Mouse (Mus musculus) cerebellum, adult (tissue): ENCODE data around the gene Tmem50b.
"Not testable (repeated sequence)": the region's sequence is repeated elsewhere in the genome, so short reads cannot be mapped to it uniquely, and the experiment has no call there.

ENCODE experiments used
- ATAC-seq: cut with Nextera tagmentation; 2 replicates; pipeline ENCODE4 v1.9.2; 2017; ENCODE audit warnings: mild to moderate bottlenecking, moderate library complexity, mixed read lengths; ENCODE audit not compliant: insufficient number of reproducible peaks, low FRiP score, low TSS enrichment

Gene Tmem50b

DNA sequence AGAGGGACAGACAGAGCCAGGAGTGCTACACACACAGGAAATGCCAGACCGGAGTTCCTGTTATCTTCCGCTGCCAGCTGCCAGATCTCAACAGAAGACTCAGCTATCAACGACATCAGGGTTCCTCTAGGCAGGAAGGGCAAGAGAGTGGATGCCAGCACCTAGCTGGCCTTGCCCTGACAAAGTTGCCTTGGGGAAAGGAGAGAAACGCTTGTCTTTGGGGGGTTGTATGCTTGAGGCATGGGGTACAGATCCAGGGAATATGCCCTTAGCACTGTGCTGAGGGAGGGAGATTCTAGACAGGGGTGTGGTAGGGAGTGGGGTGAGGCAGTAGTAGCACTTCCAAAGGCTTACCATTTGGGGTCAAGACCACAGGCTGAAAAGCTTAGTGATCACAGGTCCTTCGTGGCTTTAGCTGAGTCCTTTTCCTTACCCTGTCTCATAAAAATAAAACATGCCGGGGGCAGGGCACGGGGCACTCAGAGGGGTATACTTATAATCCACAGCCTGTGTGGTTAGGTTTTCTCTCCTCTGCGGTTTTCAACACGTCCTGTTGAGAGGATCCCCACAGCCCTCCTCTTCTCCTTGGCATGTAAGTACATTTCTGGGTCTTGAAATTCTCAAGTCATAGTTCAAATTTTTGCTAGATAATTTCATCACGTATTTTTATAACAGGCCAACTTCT is 51.9 kb downstream of the Tmem50b start:
- no peak for ATAC-seq

- no peak for ATAC-seq
These were observed 54.0 kb downstream of the Tmem50b start for GRCm38 (mm10) chr16:91543619-91544018.

GRCm38 (mm10) chr16:91541573-91542081 is 56.0 kb downstream of the Tmem50b start:
- no peak for ATAC-seq

- ATAC-seq, result no peak
These were observed 59.1 kb downstream of the Tmem50b start for GRCm38 (mm10) chr16:91538513-91538912.

- no peak for ATAC-seq
These were observed 59.5 kb downstream of the Tmem50b start for GRCm38 (mm10) chr16:91538051-91538450.

DNA sequence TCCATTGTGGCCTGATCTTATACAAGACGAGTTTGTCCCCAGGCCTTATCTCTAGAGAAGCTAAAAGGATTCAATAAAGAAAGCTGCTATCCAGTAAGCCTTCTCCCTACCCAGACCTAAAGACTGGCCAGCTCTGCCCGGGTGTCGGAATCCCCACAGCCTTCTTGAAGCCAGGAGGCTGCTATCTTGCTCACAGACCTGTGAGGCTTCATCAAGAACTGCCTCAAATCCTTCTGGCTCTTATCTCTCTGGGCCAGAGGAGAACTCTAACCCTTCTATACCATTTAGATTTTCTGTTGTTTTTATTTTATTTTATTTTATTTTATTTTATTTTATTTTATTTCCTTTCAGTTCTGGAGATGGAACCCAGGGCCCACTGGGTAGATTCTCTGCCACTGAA is 60.5 kb downstream of the Tmem50b start:
- no peak for ATAC-seq

- no peak for ATAC-seq
These were observed 61.2 kb downstream of the Tmem50b start for GRCm38 (mm10) chr16:91536372-91536771.

- no peak for ATAC-seq
These were observed 62.7 kb downstream of the Tmem50b start for GRCm38 (mm10) chr16:91534888-91535287.

GRCm38 (mm10) chr16:91534477-91534876 is 63.1 kb downstream of the Tmem50b start:
- ATAC-seq, result peak; percentile 95

DNA sequence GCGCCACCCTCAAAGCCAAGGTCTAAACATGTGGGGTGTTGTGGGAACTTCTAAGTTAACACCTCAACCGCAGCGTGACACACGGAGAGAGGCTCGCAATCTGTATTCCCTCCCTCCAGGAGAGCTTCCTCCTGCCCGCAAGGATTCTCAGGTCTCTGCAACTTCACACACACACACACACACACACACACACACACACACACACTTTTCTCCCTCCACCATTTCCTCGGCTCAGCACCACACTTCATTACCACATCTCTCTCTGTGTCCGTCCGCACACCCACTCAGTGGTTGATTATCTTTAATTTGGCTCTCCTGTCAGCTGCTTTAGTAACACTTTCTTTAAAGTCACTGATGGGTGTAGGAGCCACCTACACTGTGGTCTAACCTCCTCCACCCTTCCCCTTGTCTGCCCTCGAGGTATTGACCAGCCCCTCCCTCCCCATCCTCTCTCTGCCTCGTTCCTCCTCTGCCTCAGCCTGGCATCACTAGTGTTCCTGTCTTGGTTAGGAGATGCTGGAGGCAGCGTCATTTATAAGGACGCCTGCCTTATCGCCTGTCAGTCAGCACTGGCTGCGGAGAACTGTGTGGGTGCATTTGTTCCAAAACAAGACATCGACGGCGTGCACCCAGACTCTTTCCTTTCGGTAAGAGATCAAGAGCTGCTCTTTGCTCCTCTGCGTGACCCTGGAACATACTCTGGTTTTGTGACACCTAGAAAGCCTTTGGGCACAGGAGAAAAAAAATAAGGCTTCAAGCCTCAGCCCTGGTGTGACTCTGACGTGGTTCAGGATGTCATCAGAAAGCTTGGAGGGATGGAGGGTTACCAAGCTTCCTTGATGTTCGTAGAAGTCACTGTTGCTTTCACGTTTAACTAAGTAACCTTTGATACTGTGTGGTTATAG is 64.3 kb downstream of the Tmem50b start:
- no peak for ATAC-seq

GRCm38 (mm10) chr16:91532429-91532828 is 65.2 kb downstream of the Tmem50b start:
- ATAC-seq, result no peak

- no peak for ATAC-seq
These were observed 65.7 kb downstream of the Tmem50b start for GRCm38 (mm10) chr16:91531856-91532255.

- not testable (repeated sequence) for ATAC-seq
These were observed 66.8 kb downstream of the Tmem50b start for GRCm38 (mm10) chr16:91530830-91531229.

DNA sequence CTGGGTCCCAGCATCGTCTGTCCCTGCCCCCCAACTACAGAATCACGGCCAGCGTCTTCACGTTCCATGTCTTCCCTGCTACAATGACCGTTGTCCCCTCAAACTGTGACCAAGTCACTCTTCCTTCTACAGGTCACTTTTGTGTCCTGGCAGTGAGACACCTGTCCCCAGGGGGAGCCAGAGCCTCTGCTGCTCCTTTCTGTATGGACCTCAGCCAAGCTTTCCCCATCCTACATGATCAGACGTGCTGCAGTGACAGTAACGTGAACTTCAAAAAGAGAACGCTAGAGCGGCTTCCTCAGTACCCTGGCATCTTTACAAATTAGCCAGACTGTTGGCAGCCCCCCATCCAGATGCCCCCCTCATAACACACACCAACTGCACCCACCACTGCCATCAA is 69.0 kb downstream of the Tmem50b start:
- no peak for ATAC-seq

- no peak for ATAC-seq
These were observed 70.1 kb downstream of the Tmem50b start for GRCm38 (mm10) chr16:91527500-91527899.

GRCm38 (mm10) chr16:91527051-91527450 is 70.5 kb downstream of the Tmem50b start:
- ATAC-seq, result no peak

DNA sequence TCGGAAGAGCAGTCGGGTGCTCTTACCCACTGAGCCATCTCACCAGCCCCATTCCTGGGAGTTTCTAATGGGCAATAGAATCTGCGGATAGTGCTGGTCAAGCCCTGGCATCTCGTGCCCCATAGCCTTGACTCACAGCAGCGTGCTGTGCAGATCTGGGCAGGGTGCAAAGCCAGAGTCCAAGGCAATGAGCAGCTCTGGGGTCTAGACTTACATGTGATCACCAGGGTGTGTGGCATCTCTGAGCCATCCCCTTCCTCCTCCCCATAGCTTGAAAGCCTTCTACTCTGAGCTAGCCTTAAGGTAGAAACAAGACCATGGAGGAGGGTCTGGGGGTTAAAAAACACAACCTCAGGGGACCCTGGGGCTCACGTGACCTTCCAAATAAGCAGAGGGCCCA is 71.3 kb downstream of the Tmem50b start:
- no peak for ATAC-seq
